Mouse (Mus musculus) urinary bladder, postnatal 36 days (tissue): ENCODE data around the gene Meis1.

Experiments
- DNase-seq, 2 experiments: peaks; one replicate each; pipeline ENCODE4 v3.0.0; 2022; ENCODE audit warnings: low spot score in 2 of 2, mixed read lengths in 1 of 2

Meis1 gene

GRCm38 (mm10) chr11:18948600-18949295 is 70.0 kb downstream of the Meis1 start:
- DNase-seq, result no peak

- DNase-seq, result no peak
These were observed 71.4 kb downstream of the Meis1 start for GRCm38 (mm10) chr11:18947434-18947833.

- no peak for DNase-seq
These were observed 73.0 kb downstream of the Meis1 start for GRCm38 (mm10) chr11:18945778-18946177.

- DNase-seq, result no peak
These were observed 73.7 kb downstream of the Meis1 start for GRCm38 (mm10) chr11:18944972-18945625.

- DNase-seq, result no peak
These were observed 74.6 kb downstream of the Meis1 start for GRCm38 (mm10) chr11:18944209-18944608.

- no peak for DNase-seq
These were observed 75.8 kb downstream of the Meis1 start for GRCm38 (mm10) chr11:18942990-18943389.

GRCm38 (mm10) chr11:18940916-18941315 is 77.9 kb downstream of the Meis1 start:
- no peak for DNase-seq

GRCm38 (mm10) chr11:18934921-18935320 is 83.9 kb downstream of the Meis1 start:
- DNase-seq, result no peak

GRCm38 (mm10) chr11:18931001-18931874 is 87.5 kb downstream of the Meis1 start:
- no peak for DNase-seq

- DNase-seq, result no peak
These were observed 88.7 kb downstream of the Meis1 start for GRCm38 (mm10) chr11:18929779-18930728.

GRCm38 (mm10) chr11:18927351-18927750 is 91.4 kb downstream of the Meis1 start:
- peak in 1 of 2 experiments; percentile 53 for DNase-seq

GRCm38 (mm10) chr11:18926798-18927197 is 92.0 kb downstream of the Meis1 start:
- DNase-seq, result no peak

- DNase-seq, result no peak
These were observed 94.0 kb downstream of the Meis1 start for GRCm38 (mm10) chr11:18924583-18925334.

GRCm38 (mm10) chr11:18923274-18923673 is 95.5 kb downstream of the Meis1 start:
- DNase-seq, result no peak

GRCm38 (mm10) chr11:18920651-18921050 is 98.1 kb downstream of the Meis1 start:
- DNase-seq, result no peak

GRCm38 (mm10) chr11:18919162-18919762 is 99.5 kb downstream of the Meis1 start:
- DNase-seq, result no peak

- no peak for DNase-seq
These were observed 100.9 kb downstream of the Meis1 start for GRCm38 (mm10) chr11:18917887-18918286.

- no peak for DNase-seq
These were observed 105.5 kb downstream of the Meis1 start for GRCm38 (mm10) chr11:18913251-18913650.

GRCm38 (mm10) chr11:18912311-18913019 is 106.3 kb downstream of the Meis1 start:
- DNase-seq, result no peak
